Mouse (Mus musculus) hindbrain, embryonic 16.5 days (tissue): Measurements from ENCODE around the gene D430042O09Rik. TPM values are rescaled to one million over a fixed set of nuclear protein-coding genes. Genes with fewer than 3 reads are reported as not detected.

Experiments
- ATAC-seq: fragments of 200-750 bp; cut with Nextera tagmentation; 2 replicates; pipeline ENCODE4 v1.8.0; 2017; ENCODE audit warnings: moderate TSS enrichment, moderate library complexity
- H3K27ac ChIP-seq: fragments of 300-500 bp; sonication (generic); 2 replicates; pipeline ENCODE4 v1.5.1; 2014; ENCODE audit warnings: low read depth, mild to moderate bottlenecking, control low read depth, low read length, moderate library complexity
- H3K27me3 ChIP-seq: fragments of 300-500 bp; sonication (generic); replicated peaks from 2 replicates; pipeline ENCODE4 v1.6.1; 2014; ENCODE audit warnings: low read length; ENCODE audit not compliant: control insufficient read depth, insufficient read depth
- H3K36me3 ChIP-seq: fragments of 300-500 bp; sonication (generic); 2 replicates; pipeline ENCODE4 v1.6.1; 2014; ENCODE audit warnings: mild to moderate bottlenecking, low read length, moderate library complexity, mixed read lengths; ENCODE audit not compliant: control insufficient read depth, insufficient read depth
- H3K4me1 ChIP-seq: fragments of 300-500 bp; sonication (generic); 2 replicates; pipeline ENCODE4 v1.6.1; 2014; ENCODE audit warnings: low read depth, low read length; ENCODE audit not compliant: control insufficient read depth, insufficient read depth
- H3K4me2 ChIP-seq: fragments of 300-500 bp; sonication (generic); 2 replicates; pipeline ENCODE4 v1.6.1; 2014; ENCODE audit warnings: mild to moderate bottlenecking, low read length, control low read depth, moderate library complexity
- H3K4me3 ChIP-seq: fragments of 300-500 bp; sonication (generic); 2 replicates; pipeline ENCODE4 v1.5.1; 2014; ENCODE audit warnings: mild to moderate bottlenecking, low read length, control low read depth, moderate library complexity
- H3K9ac ChIP-seq: fragments of 300-500 bp; sonication (generic); 2 replicates; pipeline ENCODE4 v1.6.1; 2014; ENCODE audit warnings: low read depth, mild to moderate bottlenecking, control low read depth, low read length, moderate library complexity
- H3K9me3 ChIP-seq: fragments of 300-500 bp; sonication (generic); 2 replicates; pipeline ENCODE4 v1.6.1; 2014; ENCODE audit warnings: mild to moderate bottlenecking, low read length, moderate library complexity; ENCODE audit not compliant: control insufficient read depth
- WGBS: fragments of 180-500 bp; shearing (Covaris S2); extraction: QIAGEN DNeasy Blood & Tissue Kit; methylation state at CpG from one replicate; pipeline ENCODE4 v1.1.7; 2014; 5-methylcytosine and 5-hydroxymethylcytosine counted together
- polyA plus RNA-seq: library from polyadenylated mRNA; unstranded; fragments of >200 nt; fragmentation: Nextera tagmentation; extraction: Ambion mirVana; gene quantifications from 2 replicates; pipeline ENCODE4 v1.2.1, GENCODE M21; 2015

D430042O09Rik gene
- polyA plus RNA-seq, 1 experiment from 2014 or later, result 5.0 TPM

- peaks cover 2% of the 10 kb centered on the region; the same call in 1 of the 2 replicates for H3K4me1 ChIP-seq
- WGBS, result 52% methylated on average over 3 of the region's 3 CpGs
Measured at GRCm38 (mm10) chr7:125815733-125816132, 108.0 kb downstream of the D430042O09Rik start.

GRCm38 (mm10) chr7:125818301-125818712 is 110.6 kb downstream of the D430042O09Rik start:
- H3K4me2 ChIP-seq, result no peak overlapping the region
- WGBS, result 58% methylated on average over 9 of the region's 9 CpGs
- no peak overlapping the region for H3K4me3 ChIP-seq
- H3K9ac ChIP-seq, result no peak overlapping the region
- peak overlapping the region; percentile 37; the same call in 1 of the 2 replicates for H3K27ac ChIP-seq
- H3K27me3 ChIP-seq, result no peaks in the 10 kb centered on the region
- peak; percentile 50 for ATAC-seq
- peaks cover 2% of the 10 kb centered on the region; the same call in 1 of the 2 replicates for H3K4me1 ChIP-seq
- H3K9me3 ChIP-seq, result no peaks in the 10 kb centered on the region
- H3K36me3 ChIP-seq, result peaks cover 9% of the 10 kb centered on the region; the same call in 1 of the 2 replicates

More at GRCm38 (mm10) chr7:125815733-125816132, 108.0 kb downstream of the D430042O09Rik start:
- Histone ChIP-seq H3K9ac (no peak overlapping the region), H3K4me3 (no peak overlapping the region), H3K36me3 (peaks cover 13% of the 10 kb centered on the region), H3K9me3 (no peaks in the 10 kb centered on the region), H3K27me3 (no peaks in the 10 kb centered on the region), H3K4me2 (no peak overlapping the region), H3K27ac (no peak overlapping the region)
- peak; percentile 48; the same call in 1 of the 2 replicates for ATAC-seq

GRCm38 (mm10) chr7:125820233-125820632 is 112.5 kb downstream of the D430042O09Rik start:
- Histone ChIP-seq H3K9me3 (no peaks in the 10 kb centered on the region), H3K4me3 (no peak overlapping the region), H3K36me3 (no peaks in the 10 kb centered on the region), H3K27me3 (no peaks in the 10 kb centered on the region), H3K27ac (no peak overlapping the region), H3K4me1 (peaks cover 2% of the 10 kb centered on the region; the same call in 1 of the 2 replicates), H3K9ac (no peak overlapping the region), H3K4me2 (no peak overlapping the region)
- ATAC-seq, result 0 out of 2 replicates have a peak, but pooled peaks have one; percentile 29
- 66% methylated on average over 2 of the region's 2 CpGs for WGBS

- WGBS, result 77% methylated on average over 2 of the region's 2 CpGs
- Histone ChIP-seq H3K36me3 (no peaks in the 10 kb centered on the region), H3K27ac (no peak overlapping the region), H3K9me3 (no peaks in the 10 kb centered on the region), H3K9ac (no peak overlapping the region), H3K4me3 (no peak overlapping the region), H3K27me3 (no peaks in the 10 kb centered on the region), H3K4me1 (peaks cover 13% of the 10 kb centered on the region), H3K4me2 (no peak overlapping the region)
- ATAC-seq, result no peak
Measured at GRCm38 (mm10) chr7:125826425-125826824, 118.7 kb downstream of the D430042O09Rik start.

- Histone ChIP-seq H3K9ac (no peak overlapping the region), H3K4me2 (no peak overlapping the region), H3K4me1 (peaks cover 13% of the 10 kb centered on the region), H3K36me3 (no peaks in the 10 kb centered on the region), H3K27me3 (no peaks in the 10 kb centered on the region), H3K27ac (no peak overlapping the region), H3K4me3 (no peak overlapping the region), H3K9me3 (no peaks in the 10 kb centered on the region)
- ATAC-seq, result no peak
- 76% methylated on average over 3 of the region's 3 CpGs for WGBS
Measured at GRCm38 (mm10) chr7:125826887-125827286, 119.2 kb downstream of the D430042O09Rik start.

- H3K27ac ChIP-seq, result no peak overlapping the region
- no peak for ATAC-seq
- H3K36me3 ChIP-seq, result no peaks in the 10 kb centered on the region
- H3K4me3 ChIP-seq, result no peak overlapping the region
- 70% methylated on average over 9 of the region's 9 CpGs for WGBS
- H3K4me1 ChIP-seq, result peaks cover 13% of the 10 kb centered on the region
- no peak overlapping the region for H3K4me2 ChIP-seq
- no peak overlapping the region for H3K9ac ChIP-seq
- no peaks in the 10 kb centered on the region for H3K27me3 ChIP-seq
- H3K9me3 ChIP-seq, result no peaks in the 10 kb centered on the region
Measured at GRCm38 (mm10) chr7:125827420-125827819, 119.7 kb downstream of the D430042O09Rik start.

GRCm38 (mm10) chr7:125828561-125828960 is 120.9 kb downstream of the D430042O09Rik start:
- no peak overlapping the region for H3K27ac ChIP-seq
- H3K4me2 ChIP-seq, result no peak overlapping the region
- H3K9ac ChIP-seq, result no peak overlapping the region
- 58% methylated on average over 5 of the region's 5 CpGs for WGBS
- peaks cover 13% of the 10 kb centered on the region for H3K4me1 ChIP-seq
- ATAC-seq, result no peak
- H3K9me3 ChIP-seq, result no peaks in the 10 kb centered on the region
- no peak overlapping the region for H3K4me3 ChIP-seq
- H3K27me3 ChIP-seq, result no peaks in the 10 kb centered on the region
- no peaks in the 10 kb centered on the region for H3K36me3 ChIP-seq

- WGBS, result 44% methylated on average over 3 of the region's 3 CpGs
- Histone ChIP-seq H3K9ac (no peak overlapping the region), H3K4me2 (no peak overlapping the region), H3K27ac (peak overlapping the region; percentile 31; the same call in 1 of the 2 replicates), H3K36me3 (no peaks in the 10 kb centered on the region), H3K4me1 (peaks cover 13% of the 10 kb centered on the region), H3K4me3 (no peak overlapping the region), H3K9me3 (no peaks in the 10 kb centered on the region), H3K27me3 (no peaks in the 10 kb centered on the region)
- peak; percentile 72 for ATAC-seq
Measured at GRCm38 (mm10) chr7:125829121-125829666, 121.5 kb downstream of the D430042O09Rik start.

GRCm38 (mm10) chr7:125832767-125833166 is 125.1 kb downstream of the D430042O09Rik start:
- Histone ChIP-seq H3K27ac (no peak overlapping the region), H3K4me1 (peaks cover 14% of the 10 kb centered on the region), H3K36me3 (no peaks in the 10 kb centered on the region), H3K9ac (no peak overlapping the region), H3K9me3 (no peaks in the 10 kb centered on the region), H3K4me2 (no peak overlapping the region), H3K4me3 (no peak overlapping the region), H3K27me3 (no peaks in the 10 kb centered on the region)
- 76% methylated on average over 1 of the region's 1 CpGs for WGBS
- ATAC-seq, result no peak
